Mouse (Mus musculus): ENCODE measurements at regions not wholly inside any gene's neighbourhood (a gene's known extent, or its start where the extent isn't known, plus 50 kb on each side); places are given as distances from the start of the nearest gene placed in this dataset.
"Not testable (repeated sequence)": the region's sequence is repeated elsewhere in the genome, so short reads cannot be mapped to it uniquely, and the experiment has no call there.

DNA sequence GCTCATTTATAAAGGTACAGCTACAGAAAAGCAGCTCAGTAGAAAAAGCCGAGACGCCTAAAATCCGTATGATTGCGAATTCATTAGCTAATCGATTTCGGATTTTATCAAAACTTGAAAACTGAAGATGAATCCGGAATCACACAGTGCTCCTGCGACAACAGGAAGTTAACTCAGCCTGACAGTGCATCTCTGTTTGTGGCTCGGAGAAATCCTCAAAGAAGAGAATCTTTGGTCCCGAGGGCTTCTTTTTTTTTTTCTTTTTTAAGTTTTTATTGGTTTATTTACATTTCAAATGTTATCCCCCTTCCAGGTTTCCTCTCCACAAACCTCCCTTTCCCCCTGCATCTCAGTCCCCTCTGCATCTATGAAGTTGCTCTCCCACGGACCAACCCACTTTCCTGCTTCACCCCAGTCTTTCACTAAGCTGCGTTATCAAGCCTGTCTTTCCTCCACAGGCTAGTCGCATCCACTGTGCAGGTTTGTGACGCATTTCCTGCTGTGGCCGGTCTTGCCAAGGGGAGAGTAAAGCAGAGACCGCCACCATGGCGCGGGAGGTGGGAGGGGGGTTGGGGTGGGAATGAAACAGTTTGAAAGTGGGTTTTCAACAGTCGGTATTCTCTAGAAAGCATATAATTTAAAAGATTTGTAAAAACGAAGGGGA, 593.4 kb upstream of the Snrpn start:
- peak; percentile 33 to 70 for DNase-seq (ENCODE audit: low spot score in 2 of 2)
- intact Hi-C loops (cut with DNase I): loop anchor here (5.0 kb wide), 1 partner anchor 111 kb away; no protein-coding TSS in a partner anchor

DNA sequence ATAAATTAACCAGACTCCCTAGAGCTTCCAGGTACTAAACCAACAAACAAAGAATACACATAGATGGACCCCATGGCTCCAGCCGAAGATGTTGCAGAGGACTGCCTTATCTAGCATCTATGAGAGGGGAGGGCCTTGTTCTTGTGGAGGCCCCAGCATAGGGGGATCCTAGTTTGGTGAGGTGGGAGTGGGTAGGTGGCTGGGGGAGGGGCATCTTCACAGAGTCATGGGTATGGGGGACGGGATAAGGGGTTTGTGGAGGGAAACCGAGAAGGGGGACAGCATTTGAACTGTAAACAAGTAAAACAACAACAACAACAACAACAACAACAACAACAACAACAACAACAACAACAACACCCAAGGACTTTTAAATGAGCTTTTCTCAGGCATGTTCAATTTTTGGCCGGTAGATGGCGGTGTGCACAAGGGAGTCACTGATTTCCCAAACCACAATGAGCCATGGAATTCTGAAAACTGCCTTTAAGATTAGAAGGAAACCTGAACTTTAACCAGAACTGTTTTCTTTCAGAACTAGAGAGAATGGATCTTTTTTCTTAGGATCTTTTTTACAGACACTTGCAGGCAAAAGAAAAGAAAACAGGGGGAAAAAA, 588.2 kb upstream of the Snrpn start:
- DNase-seq (ENCODE audit: low spot score in 2 of 2); intact Hi-C loops (cut with DNase I): not testable (repeated sequence)
